Mouse (Mus musculus): Measurements from ENCODE around the gene Asna1. TPM values are rescaled to one million over a fixed set of nuclear protein-coding genes. Genes with fewer than 3 reads are reported as not detected.

The Asna1 gene
- polyA plus RNA-seq, 1 experiment from 2014 or later: 80.1 TPM

DNA sequence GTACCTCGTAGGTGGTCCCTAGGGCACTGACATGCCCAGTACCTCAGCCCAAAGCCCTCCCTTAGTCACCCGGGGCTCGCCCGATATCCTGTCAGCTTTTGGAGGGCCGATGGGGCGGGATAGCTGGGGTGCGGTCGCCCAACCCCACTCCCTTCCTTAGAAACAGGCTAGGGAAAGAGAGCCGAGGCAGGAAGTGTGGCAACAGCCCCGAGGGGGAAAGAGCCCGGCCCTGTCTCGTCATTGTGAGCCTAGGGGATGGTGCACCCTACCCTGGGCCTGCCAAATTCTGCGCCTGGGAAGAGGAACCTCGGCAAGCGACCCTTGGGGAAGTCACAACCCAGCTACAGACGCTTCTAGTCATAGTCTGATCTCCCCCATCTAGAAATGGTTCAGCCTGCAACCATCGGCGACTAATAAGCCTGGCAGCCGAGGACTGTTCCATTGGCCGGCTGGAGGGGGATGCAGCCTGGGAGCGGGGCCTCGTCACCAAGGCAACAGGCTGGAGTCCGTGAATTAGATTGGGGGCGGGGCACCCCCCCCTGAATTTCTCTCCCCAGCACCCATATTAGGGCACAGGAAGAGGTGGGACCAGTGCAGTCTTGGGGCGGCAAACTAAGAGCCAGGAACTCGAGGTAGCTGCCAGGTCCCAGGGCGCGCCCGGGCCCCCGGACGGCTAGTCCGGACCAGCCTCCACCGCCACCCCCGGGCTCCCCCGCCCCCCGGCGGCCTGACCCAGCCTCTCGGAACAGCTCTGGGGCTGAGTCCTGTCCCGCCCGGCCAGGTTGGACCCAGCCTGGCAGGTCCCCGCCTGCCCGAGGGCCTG is 45.3 kb downstream of the Asna1 start:
- Histone ChIP-seq H3K27me3 (no peaks in the 10 kb centered on the region), H3K9me3 (replicated peaks) (no peaks in the 10 kb centered on the region), H3K9ac (peak overlapping the region; percentile 96), H3K4me3 (replicated peaks) (peak overlapping the region; percentile 76), H3K36me3 (peaks cover 5% of the 10 kb centered on the region), H3K4me1 (replicated peaks) (peaks cover 99% of the 10 kb centered on the region), H3K4me2 (peak overlapping the region; percentile 99), H3K27ac (peak overlapping the region; percentile 99)
- ATAC-seq (ENCODE audit: low read depth) (peak; percentile 29), DNase-seq (peak; percentile 87)
- 5% methylated on average over 38 of the region's 42 CpGs for WGBS (ENCODE audit: insufficient replicate concordance)

GRCm38 (mm10) chr8:84978248-84978940 is 46.7 kb downstream of the Asna1 start, which contains the start of gene Junb:
Gene Junb, minus strand, starts transcription at chr8:84978718.
- Histone ChIP-seq H3K27me3 (no peaks in the 10 kb centered on the region), H3K9me3 (replicated peaks) (no peaks in the 10 kb centered on the region), H3K9ac (peak within 1 kb of the TSS; percentile 96), H3K4me2 (peak within 1 kb of the TSS; percentile 99), H3K4me3 (replicated peaks) (peak within 1 kb of the TSS; percentile 76), H3K27ac (peak within 1 kb of the TSS; percentile 99), H3K36me3 (peaks cover 19% of the 10 kb centered on the region), H3K4me1 (replicated peaks) (peaks cover 99% of the 10 kb centered on the region)
- peak; percentile 82 for DNase-seq
- under 1% methylated on average over 63 of the region's 63 CpGs for WGBS (ENCODE audit: insufficient replicate concordance)
- peak; percentile 26 for ATAC-seq (ENCODE audit: low read depth)

DNA sequence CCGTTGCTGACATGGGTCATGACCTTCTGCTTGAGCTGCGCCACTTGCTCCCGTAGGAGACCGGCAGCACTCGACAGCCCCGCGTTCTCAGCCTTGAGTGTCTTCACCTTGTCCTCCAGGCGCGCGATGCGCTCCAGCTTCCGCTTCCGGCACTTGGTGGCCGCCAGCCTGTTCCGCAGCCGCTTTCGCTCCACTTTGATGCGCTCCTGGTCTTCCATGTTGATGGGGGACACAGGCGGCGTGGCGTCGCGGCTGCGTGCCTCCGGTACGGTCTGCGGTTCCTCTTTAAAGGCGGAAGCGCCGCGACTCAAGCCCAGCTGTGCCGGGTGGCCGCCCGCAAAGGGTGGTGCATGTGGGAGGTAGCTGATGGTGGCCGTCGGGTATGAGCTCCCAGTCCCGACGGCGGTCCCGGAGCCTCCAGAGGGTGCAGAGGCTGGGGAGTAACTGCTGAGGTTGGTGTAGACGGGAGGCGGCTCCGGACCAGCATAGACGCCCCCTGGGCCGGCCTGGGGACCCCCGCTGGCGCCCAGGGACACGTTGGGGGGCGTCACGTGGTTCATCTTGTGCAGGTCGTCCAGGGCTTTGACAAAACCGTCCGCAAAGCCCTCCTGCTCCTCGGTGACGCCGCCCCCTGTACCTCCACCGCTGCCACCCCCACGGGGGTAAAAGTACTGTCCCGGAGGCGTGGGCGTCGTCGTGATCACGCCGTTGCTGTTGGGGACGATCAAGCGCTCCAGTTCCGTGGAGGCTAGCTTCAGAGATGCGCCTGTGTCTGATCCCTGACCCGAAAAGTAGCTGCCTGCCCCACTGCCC is 47.4 kb downstream of the Asna1 start:
- Histone ChIP-seq H3K4me1 (replicated peaks) (peaks cover 99% of the 10 kb centered on the region), H3K27me3 (no peaks in the 10 kb centered on the region), H3K27ac (peak overlapping the region; percentile 99), H3K9me3 (replicated peaks) (no peaks in the 10 kb centered on the region), H3K36me3 (peaks cover 27% of the 10 kb centered on the region), H3K9ac (peak overlapping the region; percentile 96), H3K4me2 (peak overlapping the region; percentile 99), H3K4me3 (replicated peaks) (peak overlapping the region; percentile 76)
- under 1% methylated on average over 69 of the region's 70 CpGs for WGBS (ENCODE audit: insufficient replicate concordance)
- no peak for ATAC-seq (ENCODE audit: low read depth)
- DNase-seq: peak; percentile 62

- Histone ChIP-seq H3K9ac (peak overlapping the region; percentile 96), H3K27ac (peak overlapping the region; percentile 99), H3K4me1 (replicated peaks) (peaks cover 99% of the 10 kb centered on the region), H3K4me3 (replicated peaks) (peak overlapping the region; percentile 76), H3K27me3 (no peaks in the 10 kb centered on the region), H3K36me3 (peaks cover 34% of the 10 kb centered on the region), H3K4me2 (peak overlapping the region; percentile 99), H3K9me3 (replicated peaks) (no peaks in the 10 kb centered on the region)
- 1% methylated on average over 25 of the region's 25 CpGs for WGBS (ENCODE audit: insufficient replicate concordance)
- DNase-seq (no peak), ATAC-seq (ENCODE audit: low read depth) (no peak)
Observed at GRCm38 (mm10) chr8:84976763-84977434, 48.2 kb downstream of the Asna1 start.

- Histone ChIP-seq H3K27me3 (no peaks in the 10 kb centered on the region), H3K4me3 (replicated peaks) (peak overlapping the region; percentile 76), H3K36me3 (peaks cover 41% of the 10 kb centered on the region), H3K9ac (peak overlapping the region; percentile 96), H3K4me1 (replicated peaks) (peaks cover 99% of the 10 kb centered on the region), H3K9me3 (replicated peaks) (no peaks in the 10 kb centered on the region), H3K4me2 (peak overlapping the region; percentile 99), H3K27ac (peak overlapping the region; percentile 99)
- DNase-seq (peak; percentile 91), ATAC-seq (ENCODE audit: low read depth) (peak; percentile 75)
- WGBS (ENCODE audit: insufficient replicate concordance): under 1% methylated on average over 61 of the region's 61 CpGs
Observed at GRCm38 (mm10) chr8:84976031-84976762, 48.9 kb downstream of the Asna1 start.

DNA sequence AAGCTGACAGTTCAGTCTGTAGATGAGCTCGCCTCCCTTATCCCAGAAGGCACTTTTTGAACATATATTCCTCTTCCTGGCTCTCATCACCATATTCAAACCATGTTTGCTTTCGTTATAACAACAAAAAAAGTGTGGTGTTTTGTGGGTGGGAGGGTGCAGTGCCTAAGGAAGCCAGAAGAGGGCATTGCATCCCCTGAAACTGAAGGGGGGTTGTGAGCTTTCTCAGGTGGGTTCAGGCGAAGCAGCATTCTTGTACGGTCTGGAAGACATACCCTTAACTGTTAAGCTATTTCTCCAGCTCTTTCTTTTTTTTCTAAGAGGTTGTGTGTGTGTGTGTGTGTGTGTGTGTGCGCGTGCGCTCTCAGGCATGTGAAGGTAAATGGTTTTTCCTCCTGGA is 49.6 kb downstream of the Asna1 start:
- H3K27me3 ChIP-seq: no peaks in the 10 kb centered on the region
- H3K9ac ChIP-seq: peak overlapping the region; percentile 96
- peak overlapping the region; percentile 76 for H3K4me3 ChIP-seq (replicated peaks)
- WGBS (ENCODE audit: insufficient replicate concordance): 27% methylated on average over 7 of the region's 7 CpGs
- H3K36me3 ChIP-seq: peaks cover 48% of the 10 kb centered on the region
- H3K4me1 ChIP-seq (replicated peaks): peaks cover 97% of the 10 kb centered on the region
- DNase-seq (peak; percentile 69), ATAC-seq (ENCODE audit: low read depth) (no peak)
- peak overlapping the region; percentile 99 for H3K4me2 ChIP-seq
- H3K27ac ChIP-seq: peak overlapping the region; percentile 99
- H3K9me3 ChIP-seq (replicated peaks): no peaks in the 10 kb centered on the region

GRCm38 (mm10) chr8:84974543-84975142 is 50.4 kb downstream of the Asna1 start:
- H3K9me3 ChIP-seq (replicated peaks): no peaks in the 10 kb centered on the region
- H3K4me3 ChIP-seq (replicated peaks): peak overlapping the region; percentile 76
- peak overlapping the region; percentile 99 for H3K27ac ChIP-seq
- H3K4me1 ChIP-seq (replicated peaks): peaks cover 91% of the 10 kb centered on the region
- 71% methylated on average over 8 of the region's 8 CpGs for WGBS (ENCODE audit: insufficient replicate concordance)
- no peak for DNase-seq
- no peak for ATAC-seq (ENCODE audit: low read depth)
- H3K36me3 ChIP-seq: peaks cover 53% of the 10 kb centered on the region
- H3K9ac ChIP-seq: peak overlapping the region; percentile 96
- H3K4me2 ChIP-seq: peak overlapping the region; percentile 99
- no peaks in the 10 kb centered on the region for H3K27me3 ChIP-seq

DNA sequence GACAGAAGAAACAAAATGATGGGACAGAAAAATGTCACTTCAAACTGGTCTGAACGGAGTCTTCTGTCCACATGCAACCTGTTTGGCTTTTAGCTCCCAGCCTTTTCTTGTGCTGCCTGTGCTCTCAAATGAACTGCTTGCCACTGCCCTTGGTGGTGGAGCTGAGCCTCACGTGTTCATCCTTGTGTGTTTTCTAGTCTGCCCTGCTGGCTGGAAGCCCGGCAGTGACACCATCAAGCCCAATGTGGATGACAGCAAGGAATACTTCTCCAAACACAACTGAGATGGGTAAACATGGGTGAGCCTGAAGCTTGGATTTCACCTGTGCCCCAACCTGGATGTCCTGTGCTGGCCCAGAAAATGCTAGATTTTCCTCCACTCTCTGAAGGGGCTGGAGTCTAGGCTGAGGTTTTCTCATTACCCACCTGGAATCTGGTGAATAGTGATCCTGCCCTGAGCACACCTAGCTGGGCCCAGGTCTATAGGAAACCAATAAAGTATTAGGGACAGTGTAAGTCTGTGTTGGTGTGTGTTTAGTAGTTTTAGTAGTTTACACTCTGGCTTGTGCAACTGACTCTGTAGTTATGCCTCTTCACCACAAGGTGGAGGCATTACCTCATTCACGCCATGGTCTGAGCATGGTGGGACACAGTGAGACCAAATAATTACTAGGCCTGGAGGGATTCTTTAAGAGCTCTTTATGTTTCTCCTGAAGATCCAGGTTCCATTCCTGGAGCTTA is 51.1 kb downstream of the Asna1 start:
- no peaks in the 10 kb centered on the region for H3K9me3 ChIP-seq (replicated peaks)
- H3K4me3 ChIP-seq (replicated peaks): peak overlapping the region; percentile 76
- ATAC-seq (ENCODE audit: low read depth) (no peak), DNase-seq (no peak)
- peaks cover 87% of the 10 kb centered on the region for H3K4me1 ChIP-seq (replicated peaks)
- peak overlapping the region; percentile 99 for H3K4me2 ChIP-seq
- H3K27ac ChIP-seq: peak overlapping the region; percentile 99
- H3K9ac ChIP-seq: peak overlapping the region; percentile 96
- no peaks in the 10 kb centered on the region for H3K27me3 ChIP-seq
- peaks cover 53% of the 10 kb centered on the region for H3K36me3 ChIP-seq
- WGBS (ENCODE audit: insufficient replicate concordance): 64% methylated on average over 4 of the region's 4 CpGs

DNA sequence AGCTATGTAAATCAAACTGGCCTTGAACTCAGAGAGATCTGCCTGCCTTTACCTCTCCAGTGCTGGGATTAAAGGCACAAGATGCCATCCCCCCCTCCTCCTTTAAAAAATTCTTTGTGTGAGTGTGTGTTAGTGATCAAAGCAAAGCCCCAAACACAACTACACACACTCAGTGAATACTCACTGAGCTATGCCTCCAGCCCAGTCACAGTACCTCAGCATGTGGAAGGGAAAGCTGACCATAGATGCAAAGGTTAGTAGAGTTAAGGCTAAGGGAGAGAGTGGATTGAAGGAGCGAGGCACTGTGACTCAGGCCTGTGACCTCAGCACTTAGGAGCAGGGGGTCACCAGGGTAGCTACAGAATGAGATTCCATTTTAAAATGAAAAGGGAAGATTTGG is 52.0 kb downstream of the Asna1 start:
- 94% methylated on average over 1 of the region's 1 CpGs for WGBS (ENCODE audit: insufficient replicate concordance)
- DNase-seq: no peak
- Histone ChIP-seq H3K4me3 (replicated peaks) (peak overlapping the region; percentile 76), H3K4me1 (replicated peaks) (peaks cover 87% of the 10 kb centered on the region), H3K9ac (peak overlapping the region; percentile 96), H3K36me3 (peaks cover 53% of the 10 kb centered on the region), H3K4me2 (peak overlapping the region; percentile 99), H3K9me3 (replicated peaks) (no peaks in the 10 kb centered on the region), H3K27me3 (no peaks in the 10 kb centered on the region), H3K27ac (peak overlapping the region; percentile 99)
- ATAC-seq (ENCODE audit: low read depth): no peak
